Mouse (Mus musculus) forebrain, embryonic 16.5 days (tissue): ENCODE data around the gene Jph3. TPM values are rescaled to one million over a fixed set of nuclear protein-coding genes. Genes with fewer than 3 reads are reported as not detected.
A peak's percentile ranks its signal among the peaks of the same experiment; 100 is the strongest.

ENCODE experiments used
- ATAC-seq: fragments of 200-750 bp; cut with Nextera tagmentation; 2 replicates; pipeline ENCODE4 v1.8.0; 2017; ENCODE audit warnings: mild to moderate bottlenecking, moderate library complexity
- H3K27ac ChIP-seq: fragments of 300-500 bp; sonication (generic); 2 replicates; pipeline ENCODE4 v1.5.1; 2014; ENCODE audit warnings: low read length, control low read depth
- H3K27me3 ChIP-seq: fragments of 300-500 bp; sonication (generic); replicated peaks from 2 replicates; pipeline ENCODE4 v1.6.1; 2014; ENCODE audit warnings: low read length; ENCODE audit not compliant: control insufficient read depth, insufficient read depth
- H3K36me3 ChIP-seq: fragments of 300-500 bp; sonication (generic); 2 replicates; pipeline ENCODE4 v1.6.1; 2014; ENCODE audit not compliant: control insufficient read depth, insufficient read depth
- H3K4me1 ChIP-seq: fragments of 300-500 bp; sonication (generic); replicated peaks from 2 replicates; pipeline ENCODE4 v1.6.1; 2014; ENCODE audit warnings: low read length; ENCODE audit not compliant: control insufficient read depth, insufficient read depth
- H3K4me2 ChIP-seq: fragments of 300-500 bp; sonication (generic); 2 replicates; pipeline ENCODE4 v1.6.1; 2014; ENCODE audit warnings: mild to moderate bottlenecking, low read length, control low read depth
- H3K4me3 ChIP-seq: fragments of 300-500 bp; sonication (generic); replicated peaks from 2 replicates; pipeline ENCODE4 v1.5.1; 2014; ENCODE audit warnings: mild to moderate bottlenecking, low read length, control low read depth
- H3K9ac ChIP-seq: fragments of 300-500 bp; sonication (generic); replicated peaks from 2 replicates; pipeline ENCODE4 v1.6.1; 2014; ENCODE audit warnings: low read depth, low read length, control low read depth
- H3K9me3 ChIP-seq: fragments of 300-500 bp; sonication (generic); 2 replicates; pipeline ENCODE4 v1.6.1; 2016; ENCODE audit warnings: low read length; ENCODE audit not compliant: control insufficient read depth
- WGBS: fragments of 180-500 bp; shearing (Covaris S2); extraction: QIAGEN DNeasy Blood & Tissue Kit; methylation state at CpG from one replicate; pipeline ENCODE4 v1.1.7; 2014; 5-methylcytosine and 5-hydroxymethylcytosine counted together
- polyA plus RNA-seq: library from polyadenylated mRNA; unstranded; fragments of >200 nt; fragmentation: Nextera tagmentation; extraction: Ambion mirVana; gene quantifications from 2 replicates; pipeline ENCODE4 v1.2.1, GENCODE M21; 2015

Gene Jph3
- 93.4 and 95.3 TPM in 2 replicates for polyA plus RNA-seq

DNA sequence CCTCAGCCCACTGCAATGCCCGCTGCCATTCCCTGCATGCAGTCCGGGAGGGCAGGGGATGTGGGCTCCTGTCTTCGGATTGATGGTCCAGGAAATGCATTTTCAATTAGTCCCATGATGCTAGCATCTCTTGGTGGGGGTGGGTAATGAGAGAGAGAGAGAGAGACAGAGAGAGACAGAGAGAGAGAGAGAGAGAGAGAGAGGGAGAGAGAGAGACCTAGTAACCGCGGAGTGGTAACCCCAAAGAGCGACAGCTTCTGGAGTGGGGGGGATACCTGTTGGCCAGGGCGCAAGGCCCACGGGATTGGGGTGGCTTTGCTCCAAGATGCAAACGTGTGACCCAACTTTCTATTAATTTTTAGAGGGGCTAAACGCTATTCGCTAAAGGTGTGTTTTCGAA lies at the start of gene Jph3:
Jph3 (plus strand) TSS at position 301 of the 400 bp plus-strand sequence.
- Histone ChIP-seq H3K4me2 (peak within 1 kb of the TSS; percentile 92), H3K9me3 (no peaks in the 10 kb centered on the region), H3K27ac (no peak within 1 kb of the TSS), H3K9ac (peak within 1 kb of the TSS; percentile 78), H3K27me3 (peaks cover 20% of the 10 kb centered on the region), H3K36me3 (no peaks in the 10 kb centered on the region), H3K4me3 (peak within 1 kb of the TSS; percentile 77), H3K4me1 (peaks cover 28% of the 10 kb centered on the region)
- ATAC-seq, result no peak
- 4% methylated on average over 12 of the region's 12 CpGs for WGBS

DNA sequence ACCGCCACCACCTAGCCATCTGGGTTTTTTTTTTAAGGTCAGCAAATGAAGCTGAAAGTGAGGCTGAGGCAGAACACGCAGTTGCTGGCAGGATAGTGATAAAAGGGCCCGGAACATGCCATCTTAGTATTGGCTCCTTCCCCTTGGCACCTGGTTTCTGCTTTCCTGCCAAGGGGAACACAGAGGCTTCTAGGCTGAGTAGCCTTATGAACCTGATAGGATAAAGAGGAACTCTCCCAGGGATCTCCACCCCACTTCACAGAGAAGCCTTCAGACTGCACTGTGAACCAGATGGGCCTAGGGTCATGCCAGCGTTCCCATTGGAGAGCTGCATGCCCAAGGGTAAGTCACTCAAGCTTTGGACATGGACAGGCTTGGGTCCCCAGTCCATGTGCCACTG lies 48.5 kb upstream of the Jph3 start:
- no peak overlapping the region for H3K9ac ChIP-seq
- no peak overlapping the region for H3K4me2 ChIP-seq
- no peak overlapping the region for H3K4me3 ChIP-seq
- H3K36me3 ChIP-seq, result no peaks in the 10 kb centered on the region
- H3K9me3 ChIP-seq, result no peaks in the 10 kb centered on the region
- H3K27me3 ChIP-seq, result no peaks in the 10 kb centered on the region
- WGBS, result 81% methylated on average over 4 of the region's 4 CpGs
- no peaks in the 10 kb centered on the region for H3K4me1 ChIP-seq
- H3K27ac ChIP-seq, result no peak overlapping the region
- no peak for ATAC-seq

DNA sequence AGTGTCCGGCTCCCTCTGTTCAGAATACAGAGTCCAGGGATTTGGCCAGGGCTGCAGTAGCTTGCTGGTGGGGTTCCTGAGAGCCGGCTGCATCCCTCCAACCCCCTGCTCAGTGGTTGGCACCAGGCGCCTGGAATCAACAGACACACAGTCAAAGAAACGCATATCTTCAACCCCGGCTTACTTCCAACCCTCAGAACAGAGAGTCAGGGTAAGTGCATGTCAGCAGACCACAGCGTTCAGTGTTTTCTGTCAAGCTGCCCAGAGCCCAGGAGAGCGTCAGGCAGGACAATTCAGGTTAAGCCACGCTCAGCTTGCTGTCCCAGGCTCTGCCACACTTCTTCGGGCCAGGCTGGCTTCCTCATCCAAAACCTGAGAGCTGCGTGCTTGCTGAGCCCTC lies 48.0 kb upstream of the Jph3 start:
- no peaks in the 10 kb centered on the region for H3K36me3 ChIP-seq
- H3K9me3 ChIP-seq, result no peaks in the 10 kb centered on the region
- no peak overlapping the region for H3K27ac ChIP-seq
- no peak for ATAC-seq
- no peak overlapping the region for H3K4me2 ChIP-seq
- H3K4me1 ChIP-seq, result no peaks in the 10 kb centered on the region
- H3K4me3 ChIP-seq, result no peak overlapping the region
- WGBS, result 51% methylated on average over 10 of the region's 10 CpGs
- H3K9ac ChIP-seq, result no peak overlapping the region
- no peaks in the 10 kb centered on the region for H3K27me3 ChIP-seq

DNA sequence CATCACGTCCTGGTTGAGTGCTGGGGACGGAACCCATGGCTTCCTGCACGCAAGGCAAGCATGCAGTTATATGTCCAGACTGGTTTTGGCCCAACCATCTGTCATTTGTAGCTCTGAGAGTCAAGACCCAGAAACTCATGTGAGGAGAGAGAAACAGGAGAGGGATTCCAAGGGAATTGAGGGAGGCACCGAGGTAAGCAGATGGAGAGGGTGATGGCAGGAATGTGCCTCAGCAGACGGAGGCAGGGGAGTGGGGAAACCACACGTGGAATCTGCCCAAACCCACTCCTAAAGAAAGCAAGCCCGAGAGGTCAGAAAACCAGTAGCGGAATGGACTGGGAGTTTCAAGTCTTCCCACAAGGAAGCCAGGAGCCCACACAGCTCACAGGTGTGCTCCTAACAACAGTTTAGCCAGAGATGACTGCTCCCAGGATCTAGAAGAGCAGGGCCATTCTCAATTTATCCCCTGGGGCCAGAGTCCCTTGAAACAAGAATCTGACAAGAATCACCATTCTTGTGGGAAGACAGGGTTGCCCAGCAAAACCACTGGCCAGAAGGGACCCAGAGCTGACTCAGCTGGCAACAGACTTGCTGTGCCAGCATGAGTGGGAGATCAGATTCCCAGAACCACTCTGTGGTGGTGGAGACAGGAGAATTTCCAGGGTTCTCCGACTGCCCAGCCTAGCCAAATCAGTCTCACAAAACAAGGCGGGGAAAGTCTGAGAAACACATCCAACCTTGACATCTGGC lies 46.2 kb upstream of the Jph3 start:
- peaks cover 10% of the 10 kb centered on the region for H3K4me1 ChIP-seq
- H3K36me3 ChIP-seq, result no peaks in the 10 kb centered on the region
- H3K4me3 ChIP-seq, result no peak overlapping the region
- H3K9ac ChIP-seq, result no peak overlapping the region
- WGBS, result 75% methylated on average over 10 of the region's 10 CpGs
- H3K27ac ChIP-seq, result no peak overlapping the region
- ATAC-seq, result no peak
- H3K27me3 ChIP-seq, result no peaks in the 10 kb centered on the region
- no peaks in the 10 kb centered on the region for H3K9me3 ChIP-seq
- H3K4me2 ChIP-seq, result no peak overlapping the region

DNA sequence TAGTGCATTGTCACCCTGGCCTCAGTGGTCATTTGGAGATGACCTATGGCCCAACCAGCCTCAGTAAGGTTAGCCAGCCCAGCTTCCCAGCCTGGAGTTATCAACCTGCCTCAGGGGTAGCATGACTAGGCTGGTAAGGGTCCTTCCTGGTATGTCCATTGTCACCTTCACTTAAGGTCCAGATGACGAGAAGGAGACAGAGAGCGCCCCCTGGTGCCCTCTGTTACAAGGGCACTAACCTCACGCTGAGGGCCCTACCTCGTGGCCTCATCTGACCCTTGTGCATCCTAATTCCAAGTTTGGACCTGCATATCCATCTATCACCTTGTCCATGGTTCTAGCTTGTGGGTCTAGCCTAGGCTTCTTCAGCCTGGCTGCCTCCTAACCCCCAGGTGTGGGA lies 44.0 kb upstream of the Jph3 start:
- Histone ChIP-seq H3K27ac (no peak overlapping the region), H3K36me3 (no peaks in the 10 kb centered on the region), H3K4me3 (no peak overlapping the region), H3K27me3 (no peaks in the 10 kb centered on the region), H3K9ac (no peak overlapping the region), H3K4me2 (no peak overlapping the region), H3K9me3 (no peaks in the 10 kb centered on the region), H3K4me1 (peaks cover 13% of the 10 kb centered on the region)
- WGBS, result 12% methylated on average over 4 of the region's 4 CpGs
- no peak for ATAC-seq

DNA sequence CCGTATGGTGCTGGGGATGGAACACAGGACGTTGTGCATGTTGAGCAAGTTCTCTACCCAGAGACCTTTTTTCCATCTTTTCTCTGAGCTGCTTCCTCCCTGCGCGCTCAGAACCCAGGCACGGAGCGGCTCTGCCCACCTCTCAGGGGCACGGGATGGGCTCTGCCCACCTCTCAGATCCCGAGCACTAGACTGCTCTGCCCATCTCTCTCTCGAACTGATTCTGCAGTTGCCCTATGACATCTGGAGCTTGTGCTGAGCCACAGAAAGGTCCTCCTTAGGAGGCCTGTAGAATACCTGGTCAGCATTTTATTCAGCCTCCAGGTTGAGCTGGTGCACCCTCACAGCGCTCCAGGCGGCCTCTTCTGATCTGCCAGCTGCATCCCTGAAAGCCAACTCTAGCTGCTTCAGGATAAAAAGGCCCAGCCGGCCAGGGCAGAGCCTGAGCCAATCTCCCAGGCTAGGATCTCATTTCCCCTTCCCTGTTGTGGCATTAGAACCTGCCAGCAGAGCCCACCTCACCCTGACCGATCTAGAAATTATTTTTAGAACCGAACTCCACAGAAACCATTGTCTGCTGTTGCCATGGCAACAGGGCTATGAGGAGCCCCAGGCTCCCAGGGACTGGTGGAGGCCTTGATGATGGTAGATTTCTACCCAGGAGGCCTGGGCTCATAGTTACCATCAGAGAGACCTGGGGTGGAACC lies 41.8 kb upstream of the Jph3 start:
- H3K9me3 ChIP-seq, result no peaks in the 10 kb centered on the region
- H3K4me3 ChIP-seq, result no peak overlapping the region
- peaks cover 13% of the 10 kb centered on the region for H3K4me1 ChIP-seq
- H3K4me2 ChIP-seq, result no peak overlapping the region
- H3K9ac ChIP-seq, result 0 out of 2 replicates have a peak overlapping the region, but pooled peaks have one; percentile 2
- peak overlapping the region; percentile 82 for H3K27ac ChIP-seq
- 49% methylated on average over 14 of the region's 14 CpGs for WGBS
- no peaks in the 10 kb centered on the region for H3K36me3 ChIP-seq
- H3K27me3 ChIP-seq, result no peaks in the 10 kb centered on the region
- peak; percentile 73 for ATAC-seq

DNA sequence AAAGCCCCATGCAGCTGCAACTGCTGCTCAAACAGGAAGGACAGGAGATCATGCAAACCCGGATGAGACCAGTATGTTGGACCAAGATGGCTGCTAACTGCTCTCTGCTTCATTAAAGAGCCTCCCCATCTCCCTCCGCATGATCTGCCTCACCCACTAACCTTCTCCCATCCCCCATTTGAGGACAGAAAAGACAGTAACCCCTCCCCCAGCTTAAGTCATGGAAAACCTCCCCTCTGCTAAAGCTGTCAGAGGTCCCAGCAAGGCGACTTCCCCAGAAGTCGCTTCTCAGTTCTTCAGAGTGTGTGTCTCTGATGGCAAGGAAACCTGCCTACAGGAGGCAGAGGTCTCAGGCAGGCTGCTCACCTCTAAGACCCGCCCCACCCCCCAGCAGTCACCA lies 40.9 kb upstream of the Jph3 start:
- H3K4me1 ChIP-seq, result peaks cover 13% of the 10 kb centered on the region
- peak overlapping the region; percentile 82 for H3K27ac ChIP-seq
- H3K9me3 ChIP-seq, result no peaks in the 10 kb centered on the region
- no peaks in the 10 kb centered on the region for H3K36me3 ChIP-seq
- H3K9ac ChIP-seq, result no peak overlapping the region
- H3K4me3 ChIP-seq, result no peak overlapping the region
- 0 out of 2 replicates have a peak, but pooled peaks have one; percentile 5 for ATAC-seq
- no peak overlapping the region for H3K4me2 ChIP-seq
- no peaks in the 10 kb centered on the region for H3K27me3 ChIP-seq
- 41% methylated on average over 5 of the region's 5 CpGs for WGBS

DNA sequence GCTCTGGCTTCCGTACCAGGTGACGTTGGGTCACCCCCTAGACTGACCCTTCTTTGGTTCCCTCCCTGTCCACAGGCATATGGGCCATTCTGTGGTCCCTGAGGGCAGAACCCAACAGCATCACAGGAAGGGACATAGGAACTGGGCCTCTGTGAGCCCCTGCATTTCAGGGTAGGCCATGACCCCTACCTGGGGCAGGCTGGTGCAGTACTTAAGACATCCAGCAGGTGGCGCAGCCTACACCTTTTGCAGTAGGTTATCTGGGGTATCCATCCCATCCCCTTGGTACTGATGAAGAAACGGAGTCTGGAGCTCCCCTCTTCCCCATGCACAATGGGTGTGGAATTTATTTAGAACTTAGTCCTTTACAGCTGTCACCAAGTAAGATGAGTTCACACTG lies 35.0 kb upstream of the Jph3 start:
- Histone ChIP-seq H3K9me3 (no peaks in the 10 kb centered on the region), H3K36me3 (no peaks in the 10 kb centered on the region), H3K27ac (no peak overlapping the region), H3K9ac (no peak overlapping the region), H3K4me2 (no peak overlapping the region), H3K27me3 (no peaks in the 10 kb centered on the region), H3K4me3 (no peak overlapping the region), H3K4me1 (peaks cover 15% of the 10 kb centered on the region)
- WGBS, result 47% methylated on average over 4 of the region's 4 CpGs
- no peak for ATAC-seq

DNA sequence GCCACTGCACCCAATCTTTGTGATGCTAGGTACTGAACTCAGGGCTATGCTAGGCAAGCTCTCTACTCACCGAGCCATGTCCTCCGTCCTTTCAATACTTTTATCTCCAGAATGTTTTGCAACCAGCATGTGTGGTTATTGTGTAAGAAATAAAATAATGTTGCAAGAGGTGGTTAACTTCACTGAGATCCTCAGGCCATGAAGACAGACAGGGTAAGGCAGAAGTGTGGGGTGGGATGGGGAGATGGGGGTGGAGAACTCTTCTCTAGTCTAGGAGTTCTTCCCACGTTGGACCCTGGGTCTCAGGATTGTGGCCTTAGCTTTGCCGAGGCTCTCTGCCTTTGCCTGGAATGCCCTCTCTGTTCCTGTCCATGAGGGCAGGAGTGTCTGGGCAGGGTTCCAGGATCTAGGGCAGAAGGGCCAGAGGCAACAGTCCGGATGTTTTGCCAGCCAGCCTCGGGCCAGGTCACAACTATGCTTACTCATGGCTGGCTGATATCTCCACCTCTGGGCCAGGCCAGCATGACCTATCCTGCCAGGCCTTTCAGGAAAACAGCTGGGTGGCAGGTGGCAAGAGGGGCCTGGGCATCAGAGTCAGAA lies 33.7 kb upstream of the Jph3 start:
- Histone ChIP-seq H3K4me1 (peaks cover 15% of the 10 kb centered on the region), H3K36me3 (no peaks in the 10 kb centered on the region), H3K4me3 (no peak overlapping the region), H3K27me3 (no peaks in the 10 kb centered on the region), H3K27ac (no peak overlapping the region), H3K9ac (no peak overlapping the region), H3K9me3 (no peaks in the 10 kb centered on the region), H3K4me2 (no peak overlapping the region)
- no peak for ATAC-seq
- WGBS, result 82% methylated on average over 6 of the region's 6 CpGs
